Comparison of ENCODE assay signal across 9 mouse cellular contexts in genomic region chr1:40600394-40601327, GRCm38 (mm10). TPM values are rescaled to one million over a fixed set of nuclear protein-coding genes. Genes with fewer than 3 reads are reported as not detected.
DNase-seq lines count a peak whose midpoint lies in the region; ATAC-seq and TF ChIP-seq lines count a peak whose summit lies in the region.
"Had no signal": no experiment of that assay in that cellular context is flagged by ENCODE, and none has a peak within 500 bp of the region (broad histone marks: within the 10 kb centered on the region; RNA-seq: fewer than 3 reads in every experiment).

No protein-coding gene starts in this region.

- H3K4me3 ChIP-seq in lung, embryonic 16.5 days (ENCODE audit: low read length) = no peak overlapping the region
- peak overlapping the region; percentile 7; the same call in 1 of the 2 replicates for H3K4me3 ChIP-seq in forebrain, postnatal 0 days (ENCODE audit: low read depth, low read length)
- no peak overlapping the region for H3K4me3 ChIP-seq in intestine, embryonic 16.5 days (ENCODE audit: low read length)

- H3K9ac ChIP-seq in lung, embryonic 16.5 days (ENCODE audit: low read length) = no peak overlapping the region
- H3K9ac ChIP-seq in forebrain, postnatal 0 days = no peak overlapping the region
- H3K9ac ChIP-seq in intestine, embryonic 16.5 days (ENCODE audit: low read depth, low read length) = no peak overlapping the region

- ATAC-seq in lung, embryonic 16.5 days (ENCODE audit: low read depth) = no peak
- ATAC-seq in forebrain, postnatal 0 days = peak; percentile 76
- ATAC-seq in intestine, embryonic 16.5 days = no peak

- H3K27me3 ChIP-seq in lung, embryonic 16.5 days (ENCODE audit: control insufficient read depth, insufficient read depth, low read depth, low read length) = no peaks in the 10 kb centered on the region
- no peaks in the 10 kb centered on the region for H3K27me3 ChIP-seq in forebrain, postnatal 0 days (ENCODE audit: insufficient read depth, low read length)
- no peaks in the 10 kb centered on the region for H3K27me3 ChIP-seq in intestine, embryonic 16.5 days (replicated peaks; ENCODE audit: control insufficient read depth, insufficient read depth, low read length)

- no peaks in the 10 kb centered on the region for H3K36me3 ChIP-seq in lung, embryonic 16.5 days (ENCODE audit: control insufficient read depth, insufficient read depth, low read length)
- H3K36me3 ChIP-seq in forebrain, postnatal 0 days (ENCODE audit: insufficient read depth) = no peaks in the 10 kb centered on the region
- H3K36me3 ChIP-seq in intestine, embryonic 16.5 days (ENCODE audit: control insufficient read depth, insufficient read depth, low read length) = no peaks in the 10 kb centered on the region

- H3K27ac ChIP-seq in lung, embryonic 16.5 days (ENCODE audit: low read length) = no peak overlapping the region
- H3K27ac ChIP-seq in forebrain, postnatal 0 days (ENCODE audit: low read depth, low read length) = peak overlapping the region; percentile 35; the same call in 1 of the 2 replicates
- H3K27ac ChIP-seq in intestine, embryonic 16.5 days (ENCODE audit: low read length) = no peak overlapping the region

- no peaks in the 10 kb centered on the region for H3K4me1 ChIP-seq in lung, embryonic 16.5 days (replicated peaks; ENCODE audit: control insufficient read depth, insufficient read depth, low read length)
- no peaks in the 10 kb centered on the region for H3K4me1 ChIP-seq in forebrain, postnatal 0 days (ENCODE audit: insufficient read depth)
- H3K4me1 ChIP-seq in intestine, embryonic 16.5 days (ENCODE audit: control insufficient read depth, insufficient read depth, low read length) = no peaks in the 10 kb centered on the region

- no peak for TF ChIP-seq CTCF in forebrain, postnatal 0 days (IDR thresholded peaks at IDR 0.05; ENCODE audit: low read depth)

- WGBS in lung, embryonic 16.5 days = 69% methylated on average over 25 of the region's 25 CpGs
- 63% methylated on average over 25 of the region's 25 CpGs for WGBS in forebrain, postnatal 0 days
- WGBS in intestine, embryonic 16.5 days = 80% methylated on average over 25 of the region's 25 CpGs

- peak overlapping the region; percentile 8; the same call in 1 of the 2 replicates for H3K4me2 ChIP-seq in lung, embryonic 16.5 days (ENCODE audit: low read depth, low read length)
- H3K4me2 ChIP-seq in forebrain, postnatal 0 days (ENCODE audit: low read depth) = peak overlapping the region; percentile 15; the same call in 1 of the 2 replicates
- no peak overlapping the region for H3K4me2 ChIP-seq in intestine, embryonic 16.5 days (ENCODE audit: low read depth, low read length)

- no peak for DNase-seq in lung, postnatal 4 days
- peak; percentile 77 for DNase-seq in forebrain, postnatal 0 days
- DNase-seq in layer of hippocampus, postnatal 14 days (ENCODE audit: low spot score in 2 of 2) = peak; percentile 40 to 74
- DNase-seq in telencephalon, adult 2 months (ENCODE audit: low read depth, low spot score) = peak; percentile 69
- no peak for DNase-seq in cerebellum, postnatal 14 days
- DNase-seq: adrenal gland, postnatal 25 days had no signal

- H3K9me3 ChIP-seq in lung, embryonic 16.5 days (ENCODE audit: control insufficient read depth, low read length) = no peaks in the 10 kb centered on the region
- no peaks in the 10 kb centered on the region for H3K9me3 ChIP-seq in forebrain, postnatal 0 days (ENCODE audit: low read length)
- no peaks in the 10 kb centered on the region for H3K9me3 ChIP-seq in intestine, embryonic 16.5 days (ENCODE audit: control insufficient read depth, low read length)

RNA-seq across cellular contexts. Expression of gene Slc9a4, which starts 20.8 kb away (rescaled TPM):
- not detected in 2 replicates for polyA plus RNA-seq in lung, embryonic 16.5 days (2015; fragmentation: Nextera tagmentation; extraction: Ambion mirVana)
- 0.31 and 0.33 TPM in 2 replicates for total RNA-seq in forebrain, postnatal 0 days (2014; rRNA removed)
- polyA plus RNA-seq in forebrain, postnatal 0 days (2015; fragmentation: Nextera tagmentation; extraction: Ambion mirVana) = 0.13 and 0.15 TPM in 2 replicates
- 10 to 100 TPM; 15.8 to 18.1 TPM for total RNA-seq in layer of hippocampus, postnatal 14 days (2021)
- polyA plus RNA-seq in intestine, embryonic 16.5 days (2015; fragmentation: Nextera tagmentation; extraction: Ambion mirVana) = 0.04 TPM in 1 of 2 replicates, not detected in the other
- total RNA-seq: adrenal gland, postnatal 25 days had no signal
- polyA plus RNA-seq: neural tube, embryonic 11.5 days had no signal

Comparison
In these comparisons a context has a peak if more than half of its experiments do, and no peak if none do; other contexts are left out.
1. DNase-seq: peak in forebrain, postnatal 0 days (single experiment), layer of hippocampus, postnatal 14 days (2 of 2) and telencephalon, adult 2 months (single experiment); none in lung, postnatal 4 days (0 of 2) and cerebellum, postnatal 14 days (0 of 2).